Mouse (Mus musculus) neural tube, embryonic 14.5 days (tissue): ENCODE measurements around the gene C130026I21Rik. TPM values are rescaled to one million over a fixed set of nuclear protein-coding genes. Genes with fewer than 3 reads are reported as not detected.
"Not testable (repeated sequence)": the region's sequence is repeated elsewhere in the genome, so short reads cannot be mapped to it uniquely, and the experiment has no call there.

ENCODE experiments used
- ATAC-seq: fragments of 200-750 bp; cut with Nextera tagmentation; 2 replicates; pipeline ENCODE4 v1.8.0; 2017; ENCODE audit warnings: low read depth, mild to moderate bottlenecking, moderate TSS enrichment, moderate library complexity
- H3K27ac ChIP-seq: fragments of 300-500 bp; sonication (generic); 2 replicates; pipeline ENCODE4 v1.5.1; 2014; ENCODE audit warnings: low read depth, mild to moderate bottlenecking, control low read depth, low read length, moderate library complexity, mixed read lengths
- H3K27me3 ChIP-seq: fragments of 300-500 bp; sonication (generic); 2 replicates; pipeline ENCODE4 v1.6.1; 2014; ENCODE audit warnings: low read length; ENCODE audit not compliant: control insufficient read depth, insufficient read depth
- H3K36me3 ChIP-seq: fragments of 300-500 bp; sonication (generic); 2 replicates; pipeline ENCODE4 v1.6.1; 2014; ENCODE audit warnings: low read length, mixed read lengths; ENCODE audit not compliant: control insufficient read depth, insufficient read depth
- H3K4me1 ChIP-seq: fragments of 300-500 bp; sonication (generic); 2 replicates; pipeline ENCODE4 v1.6.1; 2014; ENCODE audit warnings: low read length; ENCODE audit not compliant: control insufficient read depth, insufficient read depth
- H3K4me2 ChIP-seq: fragments of 300-500 bp; sonication (generic); 2 replicates; pipeline ENCODE4 v1.6.1; 2014; ENCODE audit warnings: mild to moderate bottlenecking, low read depth, low read length, control low read depth
- H3K4me3 ChIP-seq: fragments of 300-500 bp; sonication (generic); 2 replicates; pipeline ENCODE4 v1.5.1; 2014; ENCODE audit warnings: low read depth, low read length, control low read depth, mixed read lengths
- H3K9ac ChIP-seq: fragments of 300-500 bp; sonication (generic); replicated peaks from 2 replicates; pipeline ENCODE4 v1.6.1; 2014; ENCODE audit warnings: low read depth, mild to moderate bottlenecking, control low read depth, low read length, mixed read lengths
- H3K9me3 ChIP-seq: fragments of 300-500 bp; sonication (generic); 2 replicates; pipeline ENCODE4 v1.6.1; 2016; ENCODE audit warnings: low read length; ENCODE audit not compliant: control insufficient read depth
- WGBS: fragments of 180-500 bp; shearing (Covaris S2); extraction: QIAGEN DNeasy Blood & Tissue Kit; methylation state at CpG from one replicate; pipeline ENCODE4 v1.1.7; 2014; 5-methylcytosine and 5-hydroxymethylcytosine counted together
- polyA plus RNA-seq: library from polyadenylated mRNA; unstranded; fragments of >200 nt; fragmentation: Nextera tagmentation; extraction: Ambion mirVana; gene quantifications from 2 replicates; pipeline ENCODE4 v1.2.1, GENCODE M21; 2014

The C130026I21Rik gene
- polyA plus RNA-seq, 1 experiment from 2014 or later, result 0.36 TPM

GRCm38 (mm10) chr1:85244941-85245340 lies 25.4 kb downstream of the C130026I21Rik start:
- peaks cover 11% of the 10 kb centered on the region for H3K9me3 ChIP-seq
- not testable (repeated sequence) for H3K4me2 ChIP-seq, ATAC-seq, H3K9ac ChIP-seq, H3K36me3 ChIP-seq, H3K27me3 ChIP-seq, H3K27ac ChIP-seq, H3K4me1 ChIP-seq, H3K4me3 ChIP-seq
- 70% methylated on average over 3 of the region's 4 CpGs for WGBS

GRCm38 (mm10) chr1:85243023-85243422 lies 27.3 kb downstream of the C130026I21Rik start:
- not testable (repeated sequence) for H3K9me3 ChIP-seq, H3K27me3 ChIP-seq, H3K4me2 ChIP-seq, H3K36me3 ChIP-seq, H3K27ac ChIP-seq, ATAC-seq, H3K4me3 ChIP-seq, H3K9ac ChIP-seq, H3K4me1 ChIP-seq
- 74% methylated on average over 2 of the region's 2 CpGs for WGBS

GRCm38 (mm10) chr1:85239018-85239775 lies 31.2 kb downstream of the C130026I21Rik start:
- H3K4me2 ChIP-seq, H3K4me1 ChIP-seq, ATAC-seq, H3K27me3 ChIP-seq, H3K36me3 ChIP-seq, H3K4me3 ChIP-seq, H3K27ac ChIP-seq, H3K9ac ChIP-seq, H3K9me3 ChIP-seq: not testable (repeated sequence)
- WGBS, result 81% methylated on average over 4 of the region's 4 CpGs

GRCm38 (mm10) chr1:85206531-85206930 lies 63.8 kb downstream of the C130026I21Rik start:
- not testable (repeated sequence) for H3K9me3 ChIP-seq, H3K9ac ChIP-seq, H3K36me3 ChIP-seq, H3K27ac ChIP-seq, H3K4me3 ChIP-seq, H3K27me3 ChIP-seq, H3K4me2 ChIP-seq, ATAC-seq, H3K4me1 ChIP-seq
- 50% methylated on average over 1 of the region's 2 CpGs for WGBS

- not testable (repeated sequence) for H3K4me2 ChIP-seq, H3K27ac ChIP-seq, H3K9ac ChIP-seq, H3K36me3 ChIP-seq, ATAC-seq, H3K4me3 ChIP-seq, H3K4me1 ChIP-seq, H3K27me3 ChIP-seq, H3K9me3 ChIP-seq
- WGBS, result 88% methylated on average over 3 of the region's 4 CpGs
These were observed 70.8 kb downstream of the C130026I21Rik start for GRCm38 (mm10) chr1:85199523-85199922.

- H3K4me1 ChIP-seq, H3K27me3 ChIP-seq, H3K27ac ChIP-seq, H3K36me3 ChIP-seq, H3K9me3 ChIP-seq, H3K4me2 ChIP-seq, H3K9ac ChIP-seq, H3K4me3 ChIP-seq, ATAC-seq: not testable (repeated sequence)
These were observed 71.6 kb downstream of the C130026I21Rik start for GRCm38 (mm10) chr1:85198647-85199350.

- not testable (repeated sequence) for H3K36me3 ChIP-seq, H3K4me3 ChIP-seq, H3K27ac ChIP-seq, H3K4me1 ChIP-seq, H3K9ac ChIP-seq, H3K9me3 ChIP-seq, H3K4me2 ChIP-seq, H3K27me3 ChIP-seq, ATAC-seq
- 70% methylated on average over 4 of the region's 4 CpGs for WGBS
These were observed 73.6 kb downstream of the C130026I21Rik start for GRCm38 (mm10) chr1:85196732-85197131.

- not testable (repeated sequence) for H3K9me3 ChIP-seq, ATAC-seq, H3K4me1 ChIP-seq, H3K27me3 ChIP-seq, H3K36me3 ChIP-seq, H3K9ac ChIP-seq, H3K4me3 ChIP-seq, H3K4me2 ChIP-seq, H3K27ac ChIP-seq
- 78% methylated on average over 5 of the region's 5 CpGs for WGBS
These were observed 76.6 kb downstream of the C130026I21Rik start for GRCm38 (mm10) chr1:85193761-85194160.

GRCm38 (mm10) chr1:85181981-85182380 lies 88.4 kb downstream of the C130026I21Rik start:
- not testable (repeated sequence) for H3K36me3 ChIP-seq, H3K4me3 ChIP-seq, H3K27me3 ChIP-seq, H3K4me2 ChIP-seq, ATAC-seq, H3K4me1 ChIP-seq, H3K9ac ChIP-seq, H3K9me3 ChIP-seq, H3K27ac ChIP-seq
- WGBS, result 93% methylated on average over 1 of the region's 3 CpGs
